In genomic region chr4:8218004-8218403, GRCm38 (mm10) we compare ENCODE assay signal across 27 mouse cellular contexts. TPM values are rescaled to one million over a fixed set of nuclear protein-coding genes. Genes with fewer than 3 reads are reported as not detected.
DNase-seq lines count a peak whose midpoint lies in the region; ATAC-seq and TF ChIP-seq lines count a peak whose summit lies in the region.
"Had no signal": no experiment of that assay in that cellular context is flagged by ENCODE, and none has a peak within 500 bp of the region (broad histone marks: within the 10 kb centered on the region; RNA-seq: fewer than 3 reads in every experiment).

No protein-coding gene starts in this region.

- no peaks in the 10 kb centered on the region for H3K79me2 ChIP-seq in CH12.LX (replicated peaks; ENCODE audit: control insufficient read depth, extremely low read depth, insufficient read depth, poor library complexity, severe bottlenecking)

- TF ChIP-seq EP300 in CH12.LX (IDR thresholded peaks at IDR 0.05; ENCODE audit: low read length) = no peak

- TF ChIP-seq CTCF in lung, embryonic 14.5 days (IDR thresholded peaks at IDR 0.05; ENCODE audit: low read depth) = no peak
- no peak for TF ChIP-seq CTCF in CH12.LX (conservative IDR thresholded peaks at IDR 0.05 in 1 of 2, IDR thresholded peaks at IDR 0.05 in 1 of 2; ENCODE audit: low read depth in 2 of 2, low read length in 2 of 2)

- H3K36me3 ChIP-seq in lung, embryonic 14.5 days (ENCODE audit: insufficient read depth) = no peaks in the 10 kb centered on the region
- H3K36me3 ChIP-seq in CH12.LX (replicated peaks in 1 of 2; ENCODE audit: control insufficient read depth in 1 of 2, insufficient read depth in 1 of 2, low read length in 1 of 2) = no peaks in the 10 kb centered on the region
- H3K36me3 ChIP-seq in intestine, embryonic 14.5 days (ENCODE audit: control insufficient read depth, insufficient read depth, low read length) = 0 out of 2 replicates have a peak, but pooled peaks cover 3% of the 10 kb centered on the region
- H3K36me3 ChIP-seq in stomach, embryonic 14.5 days (ENCODE audit: control insufficient read depth, insufficient read depth, low read length) = no peaks in the 10 kb centered on the region
- H3K36me3 ChIP-seq: embryonic facial prominence, embryonic 13.5 days; forebrain, embryonic 15.5 days; heart, embryonic 10.5 days; hindbrain, embryonic 15.5 days; midbrain, embryonic 15.5 days; neural tube, embryonic 15.5 days had no signal

- DNase-seq in lung, embryonic 14.5 days = peak; percentile 62
- no peak for DNase-seq in lung, adult 18-20 months
- DNase-seq in CH12.LX (ENCODE audit: extremely low read depth) = peak; percentile 4
- peak; percentile 45 for DNase-seq in intestine, embryonic 14.5 days (ENCODE audit: low spot score)
- DNase-seq in embryo, embryonic 10 days (ENCODE audit: low spot score) = no peak
- no peak for DNase-seq in retina, postnatal 1 day
- no peak for DNase-seq in frontal cortex, postnatal 14 days (ENCODE audit: low spot score in 2 of 2)
- DNase-seq: adrenal gland, adult 2 months; cerebellum, adult 8-10 months; gastrocnemius, postnatal 25 days; heart, postnatal 4 days; kidney, adult 8-10 months; kidney, postnatal 14 days; layer of hippocampus, adult 9-11 months; left cerebral cortex, postnatal 4 days; liver; liver, postnatal 0 days; thymus, postnatal 4 days had no signal

- H3K9me3 ChIP-seq in lung, embryonic 14.5 days (ENCODE audit: low read depth, low read length) = no peaks in the 10 kb centered on the region
- H3K9me3 ChIP-seq in CH12.LX (replicated peaks; ENCODE audit: low read length) = no peaks in the 10 kb centered on the region
- H3K9me3 ChIP-seq in intestine, embryonic 14.5 days (ENCODE audit: control insufficient read depth, low read length) = no peaks in the 10 kb centered on the region
- no peaks in the 10 kb centered on the region for H3K9me3 ChIP-seq in stomach, embryonic 14.5 days (ENCODE audit: control insufficient read depth, low read depth, low read length)
- H3K9me3 ChIP-seq: embryonic facial prominence, embryonic 13.5 days; forebrain, embryonic 15.5 days; heart, embryonic 10.5 days; hindbrain, embryonic 15.5 days; midbrain, embryonic 15.5 days; neural tube, embryonic 15.5 days had no signal

- H3K4me3 ChIP-seq in lung, embryonic 14.5 days (ENCODE audit: low read depth, low read length) = no peak overlapping the region
- no peak overlapping the region for H3K4me3 ChIP-seq in CH12.LX (replicated peaks in 1 of 3; ENCODE audit: low read depth in 2 of 3, low read length in 2 of 3, poor library complexity in 1 of 3)
- H3K4me3 ChIP-seq in intestine, embryonic 14.5 days (ENCODE audit: low read depth, low read length) = no peak overlapping the region
- no peak overlapping the region for H3K4me3 ChIP-seq in stomach, embryonic 14.5 days (ENCODE audit: low read depth, low read length)
- H3K4me3 ChIP-seq: embryonic facial prominence, embryonic 13.5 days; forebrain, embryonic 15.5 days; heart, embryonic 10.5 days; hindbrain, embryonic 15.5 days; left cerebral cortex, adult 2 months; megakaryocyte, embryonic 14.5 days; midbrain, embryonic 15.5 days; neural tube, embryonic 15.5 days had no signal

- no peak overlapping the region for H3K4me2 ChIP-seq in lung, embryonic 14.5 days
- H3K4me2 ChIP-seq in CH12.LX (ENCODE audit: insufficient read depth, low read depth, poor library complexity, severe bottlenecking) = no peak overlapping the region
- H3K4me2 ChIP-seq in intestine, embryonic 14.5 days (ENCODE audit: low read length) = no peak overlapping the region
- no peak overlapping the region for H3K4me2 ChIP-seq in stomach, embryonic 14.5 days (replicated peaks; ENCODE audit: low read depth, low read length)
- H3K4me2 ChIP-seq: embryonic facial prominence, embryonic 13.5 days; forebrain, embryonic 15.5 days; hindbrain, embryonic 15.5 days; midbrain, embryonic 15.5 days; neural tube, embryonic 15.5 days had no signal

- in situ Hi-C loops in CH12.LX (cut with MboI; ENCODE audit: low pct_ligation_motif_present, low pct_unique_long_range_greater_than_20kb, low sequenced_read_pairs) = no loop called here

- no peak overlapping the region for H3K9ac ChIP-seq in lung, embryonic 14.5 days
- H3K9ac ChIP-seq in CH12.LX (ENCODE audit: insufficient read depth, low read depth) = no peak overlapping the region
- H3K9ac ChIP-seq in intestine, embryonic 14.5 days (ENCODE audit: low read length) = no peak overlapping the region
- no peak overlapping the region for H3K9ac ChIP-seq in stomach, embryonic 14.5 days (replicated peaks; ENCODE audit: low read depth, low read length)
- H3K9ac ChIP-seq: embryonic facial prominence, embryonic 13.5 days; forebrain, embryonic 15.5 days; hindbrain, embryonic 15.5 days; liver, postnatal 0 days; midbrain, embryonic 15.5 days; neural tube, embryonic 15.5 days had no signal

- 10% methylated on average over 3 of the region's 3 CpGs for WGBS in lung, embryonic 14.5 days
- whole genome bisulfite sequencing in intestine, embryonic 14.5 days = 49% methylated on average over 3 of the region's 3 CpGs
- 38% methylated on average over 3 of the region's 3 CpGs for WGBS in stomach, embryonic 14.5 days

- no peak overlapping the region for H3K27ac ChIP-seq in lung, embryonic 14.5 days (ENCODE audit: low read depth)
- no peak overlapping the region for H3K27ac ChIP-seq in CH12.LX (ENCODE audit: insufficient read depth, low read depth)
- H3K27ac ChIP-seq in intestine, embryonic 14.5 days (ENCODE audit: low read depth) = no peak overlapping the region
- H3K27ac ChIP-seq in stomach, embryonic 14.5 days (ENCODE audit: low read length) = no peak overlapping the region
- H3K27ac ChIP-seq: embryonic facial prominence, embryonic 13.5 days; forebrain, embryonic 15.5 days; hindbrain, embryonic 15.5 days; left cerebral cortex, adult 2 months; midbrain, embryonic 15.5 days; neural tube, embryonic 15.5 days had no signal

- ATAC-seq in lung, embryonic 14.5 days (ENCODE audit: insufficient read depth) = peak; percentile 79
- ATAC-seq in intestine, embryonic 14.5 days (replicated peaks; ENCODE audit: low FRiP score, low TSS enrichment, low read depth) = peak; percentile 85
- peak; percentile 81 for ATAC-seq in stomach, embryonic 14.5 days (ENCODE audit: insufficient number of reproducible peaks, insufficient read depth, low FRiP score, low read depth)
- ATAC-seq: forebrain, embryonic 15.5 days; liver, postnatal 0 days; midbrain, embryonic 15.5 days had no signal

- H3K27me3 ChIP-seq in lung, embryonic 14.5 days (ENCODE audit: insufficient read depth, low read length) = no peaks in the 10 kb centered on the region
- no peaks in the 10 kb centered on the region for H3K27me3 ChIP-seq in CH12.LX (replicated peaks)
- H3K27me3 ChIP-seq in intestine, embryonic 14.5 days (replicated peaks; ENCODE audit: control insufficient read depth, insufficient read depth, low read length) = no peaks in the 10 kb centered on the region
- no peaks in the 10 kb centered on the region for H3K27me3 ChIP-seq in stomach, embryonic 14.5 days (ENCODE audit: control insufficient read depth, insufficient read depth, low read length)
- H3K27me3 ChIP-seq: embryonic facial prominence, embryonic 13.5 days; forebrain, embryonic 15.5 days; hindbrain, embryonic 15.5 days; megakaryocyte, embryonic 14.5 days; midbrain, embryonic 15.5 days; neural tube, embryonic 15.5 days had no signal

- H3K4me1 ChIP-seq in lung, embryonic 14.5 days (ENCODE audit: insufficient read depth) = 0 out of 2 replicates have a peak, but pooled peaks cover 2% of the 10 kb centered on the region
- no peaks in the 10 kb centered on the region for H3K4me1 ChIP-seq in CH12.LX (ENCODE audit: control insufficient read depth in 1 of 2, insufficient read depth in 2 of 2)
- peaks cover 18% of the 10 kb centered on the region; the same call in 1 of the 2 replicates for H3K4me1 ChIP-seq in intestine, embryonic 14.5 days (replicated peaks; ENCODE audit: control insufficient read depth, insufficient read depth, low read length)
- H3K4me1 ChIP-seq in stomach, embryonic 14.5 days (ENCODE audit: control insufficient read depth, insufficient read depth, low read length) = peaks cover 5% of the 10 kb centered on the region; the same call in 1 of the 2 replicates
- H3K4me1 ChIP-seq: embryonic facial prominence, embryonic 13.5 days; forebrain, embryonic 15.5 days; hindbrain, embryonic 15.5 days; midbrain, embryonic 15.5 days had no signal

- TF ChIP-seq RAD21 in CH12.LX (IDR thresholded peaks at IDR 0.05; ENCODE audit: low read depth, low read length) = no peak

- dilution Hi-C loops in CH12.LX (cut with MboI; ENCODE audit: extremely low pct_ligation_motif_present, extremely low pct_unique_long_range_greater_than_20kb, low sequenced_read_pairs) = no loop called here

- TF ChIP-seq POLR2A in CH12.LX (IDR thresholded peaks at IDR 0.05; ENCODE audit: low read depth, low read length) = no peak

TF ChIP-seq in CH12.LX, 34 proteins besides CTCF, POLR2A, EP300 and RAD21 (continues in another document):
- TF ChIP-seq NRF1 (IDR thresholded peaks at IDR 0.05; ENCODE audit: low read depth, low read length) = no peak
- TF ChIP-seq MAZ (IDR thresholded peaks at IDR 0.05; ENCODE audit: low read depth, low read length) = no peak
- TF ChIP-seq ELF1 (IDR thresholded peaks at IDR 0.05; ENCODE audit: low read depth, low read length) = no peak
- TF ChIP-seq TCF12 (IDR thresholded peaks at IDR 0.05; ENCODE audit: low read depth, low read length) = no peak
- no peak for TF ChIP-seq CHD2 (IDR thresholded peaks at IDR 0.05; ENCODE audit: low read length)
- no peak for TF ChIP-seq POLR2AphosphoS2 (IDR thresholded peaks at IDR 0.05; ENCODE audit: low read depth, low read length)
- TF ChIP-seq ZNF384 (IDR thresholded peaks at IDR 0.05; ENCODE audit: low read depth, low read length) = no peak
- no peak for TF ChIP-seq ETS1 (conservative IDR thresholded peaks at IDR 0.05; ENCODE audit: low read depth, low read length)
- no peak for TF ChIP-seq MAX (IDR thresholded peaks at IDR 0.05; ENCODE audit: low read length)
- no peak for TF ChIP-seq SMC3 (IDR thresholded peaks at IDR 0.05; ENCODE audit: low read depth, low read length)
- TF ChIP-seq MAFK (IDR thresholded peaks at IDR 0.05; ENCODE audit: insufficient replicate concordance, low read length) = no peak
- TF ChIP-seq CHD1 (IDR thresholded peaks at IDR 0.05; ENCODE audit: low read depth, low read length) = no peak
- no peak for TF ChIP-seq USF1 (IDR thresholded peaks at IDR 0.05; ENCODE audit: low read depth, low read length)
- TF ChIP-seq NELFE (IDR thresholded peaks at IDR 0.05; ENCODE audit: low read depth, low read length) = no peak
- no peak for TF ChIP-seq UBTF (IDR thresholded peaks at IDR 0.05; ENCODE audit: low read depth, low read length)
- no peak for TF ChIP-seq JUN (IDR thresholded peaks at IDR 0.05; ENCODE audit: insufficient read depth, low read depth, low read length)

RNA-seq across cellular contexts. Expression of gene Car8, which starts 20.8 kb away (rescaled TPM):
- 7.4 and 7.7 TPM in 2 replicates for polyA plus RNA-seq in lung, embryonic 14.5 days (2014; fragmentation: Nextera tagmentation; extraction: Ambion mirVana)
- total RNA-seq in CH12.LX (2012; rRNA removed) (not detected in 2 replicates), CH12.LX (2014; rRNA removed) (not detected in 2 replicates)
- polyA plus RNA-seq in CH12.LX (2012; ENCODE audit: insufficient read length, low read depth) = not detected in 2 replicates
- 33.1 and 33.6 TPM in 2 replicates for polyA plus RNA-seq in intestine, embryonic 14.5 days (2014; fragmentation: Nextera tagmentation; extraction: Ambion mirVana)
- 8.9 and 11.6 TPM in 2 replicates for polyA plus RNA-seq in stomach, embryonic 14.5 days (2014; fragmentation: Nextera tagmentation; extraction: Ambion mirVana)

Comparison
In these comparisons a context has a peak if more than half of its experiments do, and no peak if none do; other contexts are left out.
1. DNase-seq: peak in lung, embryonic 14.5 days (single experiment), CH12.LX (single experiment) and intestine, embryonic 14.5 days (single experiment); none in lung, adult 18-20 months (0 of 2), embryo, embryonic 10 days (single experiment), retina, postnatal 1 day (single experiment) and frontal cortex, postnatal 14 days (0 of 2).
2. Peak in every context shown above with its lines, with median percentiles within 50 percentile points of each other: ATAC-seq.